Mouse (Mus musculus) left cerebral cortex, adult 2 months (tissue): ENCODE data around the gene Zfp750. TPM values are rescaled to one million over a fixed set of nuclear protein-coding genes. Genes with fewer than 3 reads are reported as not detected.

Experiments
- DNase-seq, 2 experiments: peaks; one replicate each; pipeline ENCODE4 v3.0.0; 2021 to 2022; ENCODE audit warnings: low spot score in 2 of 2, mixed read lengths in 1 of 2; ENCODE audit errors: extremely low spot score in 1 of 2
- H3K27ac ChIP-seq: fragments of 200-600 bp; 2 replicates; pipeline ENCODE4 v1.8.1; 2022
- H3K4me3 ChIP-seq: fragments of 200-600 bp; 2 replicates; pipeline ENCODE4 v1.8.1; 2022
- CTCF ChIP-seq: fragments of 200-600 bp; IDR thresholded peaks from 2 replicates; pipeline ENCODE4 v1.8.1; 2022; ENCODE audit warnings: antibody characterized with exemption, mild to moderate bottlenecking, moderate library complexity
- intact Hi-C: fragments of 180-260 bp; cut with DNase I; formaldehyde crosslinking; loops from one replicate; pipeline ENCODE4 v1.15.1; 2025
- total RNA-seq, 2 experiments: library from RNA; stranded (reverse); gene quantifications; 2 replicates each; pipeline ENCODE4 v1.2.3; 2021

The Zfp750 gene
- total RNA-seq, 2 experiments from 2014 or later = 0.09 to 0.16 TPM

DNA sequence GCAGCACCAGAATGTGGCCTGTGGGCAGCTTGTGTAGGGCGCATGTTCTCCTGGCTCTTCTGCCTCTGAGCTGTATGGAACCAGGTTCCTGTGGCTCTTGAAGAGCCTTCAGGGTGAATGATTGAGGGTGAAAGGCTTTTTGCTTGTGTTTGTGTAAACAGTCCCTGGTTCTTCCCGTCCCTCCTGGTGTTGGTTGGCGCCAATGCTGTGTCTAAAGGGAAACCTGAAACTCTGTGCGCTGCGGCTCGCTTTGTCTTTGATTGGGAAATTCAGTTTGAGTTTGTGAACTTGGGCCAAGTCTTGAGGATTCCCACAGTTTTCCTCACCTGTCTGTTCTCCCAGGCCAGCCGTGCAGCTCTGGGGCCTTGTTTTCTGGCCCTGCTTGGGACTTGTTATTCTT lies 5.1 kb upstream of the Zfp750 start:
- intact Hi-C loops = no loop called here
- TF ChIP-seq CTCF = no peak
- H3K27ac ChIP-seq = no peak overlapping the region
- no peak overlapping the region for H3K4me3 ChIP-seq
- no peak for DNase-seq

DNA sequence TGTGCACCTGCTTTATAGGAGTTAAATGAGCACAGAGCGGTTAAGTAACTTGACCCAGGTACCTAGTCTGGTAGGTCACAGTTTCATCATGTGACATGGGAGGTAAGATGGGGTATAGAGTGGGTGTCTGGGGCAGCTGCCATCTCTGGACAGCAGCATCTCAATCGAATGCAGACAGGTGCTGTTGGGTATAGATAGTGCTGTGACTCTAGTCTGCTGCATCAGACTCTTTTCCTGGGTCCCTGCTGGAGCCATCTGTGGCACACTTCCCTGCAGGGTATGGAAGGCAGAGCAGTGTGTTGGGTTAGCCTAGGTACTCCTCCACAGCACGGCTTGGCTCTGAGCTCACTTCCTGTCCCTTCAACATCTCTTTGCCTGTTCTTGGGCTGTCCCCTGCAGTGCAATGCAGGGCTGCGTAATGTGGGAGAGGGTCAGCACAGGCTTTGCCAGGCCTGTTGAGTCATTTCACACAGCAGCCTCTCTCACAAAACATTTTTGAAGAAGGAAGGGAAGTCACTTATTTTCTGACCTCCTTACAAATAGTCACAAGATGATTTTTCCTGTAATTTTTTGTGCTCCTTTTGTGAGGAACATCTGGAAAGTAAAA lies 3.1 kb upstream of the Zfp750 start:
- Histone ChIP-seq H3K27ac (no peak overlapping the region), H3K4me3 (no peak overlapping the region)
- TF ChIP-seq CTCF = no peak
- DNase-seq = no peak
- intact Hi-C loops = no loop called here

DNA sequence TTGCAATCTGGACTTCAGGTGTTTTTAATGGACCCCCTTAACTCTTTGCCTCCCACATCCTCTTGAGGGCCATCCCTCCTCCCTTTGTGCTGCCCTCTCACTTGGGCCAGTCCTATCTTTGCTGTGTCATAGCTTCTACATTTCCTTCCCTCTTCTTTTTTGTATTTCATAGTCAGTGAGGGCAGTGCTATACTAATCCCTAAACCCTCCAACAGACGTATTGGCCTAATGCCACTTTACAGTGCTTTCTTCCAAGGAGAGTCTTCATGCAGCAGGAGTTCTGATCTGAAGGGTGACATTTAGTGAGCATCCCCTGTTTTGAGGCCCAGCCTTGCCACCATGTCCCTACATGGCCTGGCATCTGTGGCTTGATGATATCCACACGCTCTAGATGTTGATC lies 1.6 kb upstream of the Zfp750 start:
- no peak for DNase-seq
- Histone ChIP-seq H3K4me3 (no peak overlapping the region), H3K27ac (no peak overlapping the region)
- TF ChIP-seq CTCF = no peak
- intact Hi-C loops = no loop called here

DNA sequence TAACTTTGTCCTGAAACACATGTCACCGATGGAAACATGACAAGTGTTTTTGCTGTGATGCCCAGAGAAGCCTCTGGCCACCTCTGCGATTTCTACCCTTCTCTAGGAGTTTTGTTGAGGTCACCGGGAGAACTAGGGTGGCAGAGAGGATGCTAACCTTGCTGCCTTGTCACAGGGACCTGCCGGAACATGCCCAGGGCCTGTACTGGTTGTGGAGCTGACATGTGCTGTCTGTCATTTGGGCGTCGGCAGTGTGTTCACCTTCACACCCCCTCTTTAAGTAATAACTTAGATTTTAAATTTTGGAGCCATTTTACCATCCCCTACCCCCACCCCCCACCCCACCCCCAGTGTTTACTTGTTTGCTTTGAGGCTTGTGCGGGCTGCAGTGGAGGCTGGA lies 570 bp upstream of the Zfp750 start:
- TF ChIP-seq CTCF = no peak
- Histone ChIP-seq H3K27ac (no peak overlapping the region), H3K4me3 (no peak overlapping the region)
- intact Hi-C loops = no loop called here
- no peak for DNase-seq

DNA sequence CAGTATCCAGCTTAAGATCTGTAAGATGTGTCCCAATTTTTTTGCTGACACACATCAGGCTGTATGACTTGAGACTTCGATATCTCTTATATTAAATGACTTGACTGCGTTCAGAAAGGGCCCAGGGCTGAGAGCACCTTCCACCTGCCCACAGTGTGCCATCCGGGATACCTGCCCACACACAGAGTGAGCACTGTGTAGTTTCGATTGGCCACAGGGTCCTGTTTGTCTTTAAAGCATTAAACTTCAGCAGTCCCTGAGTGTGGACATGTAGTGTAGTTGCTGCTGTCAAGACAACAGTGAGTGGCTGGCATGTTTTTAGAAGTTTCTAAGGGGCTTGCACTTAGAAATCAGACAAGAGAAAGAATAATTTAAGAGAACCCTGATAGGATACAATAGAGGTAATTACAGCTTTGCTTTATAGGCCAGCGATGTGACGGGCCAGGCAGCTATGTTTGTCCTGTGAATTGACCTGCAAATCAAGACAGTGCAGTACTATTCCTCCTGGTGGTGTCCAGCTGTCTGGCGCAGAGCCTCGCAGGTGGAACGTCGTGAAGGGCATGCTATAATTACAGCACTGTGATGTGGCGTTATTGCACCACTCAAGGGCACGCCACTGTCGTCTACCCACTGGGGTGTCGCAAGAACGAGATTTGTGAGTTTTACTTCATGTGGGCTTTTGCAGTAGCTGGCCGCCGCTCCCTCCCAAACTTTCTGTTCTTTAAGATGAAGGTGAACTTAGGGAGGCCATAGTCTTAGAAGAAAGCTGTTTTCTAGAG lies 1.3 kb downstream of the Zfp750 start:
- H3K27ac ChIP-seq = no peak overlapping the region
- intact Hi-C loops = no loop called here
- TF ChIP-seq CTCF = no peak
- no peak overlapping the region for H3K4me3 ChIP-seq
- DNase-seq = no peak

DNA sequence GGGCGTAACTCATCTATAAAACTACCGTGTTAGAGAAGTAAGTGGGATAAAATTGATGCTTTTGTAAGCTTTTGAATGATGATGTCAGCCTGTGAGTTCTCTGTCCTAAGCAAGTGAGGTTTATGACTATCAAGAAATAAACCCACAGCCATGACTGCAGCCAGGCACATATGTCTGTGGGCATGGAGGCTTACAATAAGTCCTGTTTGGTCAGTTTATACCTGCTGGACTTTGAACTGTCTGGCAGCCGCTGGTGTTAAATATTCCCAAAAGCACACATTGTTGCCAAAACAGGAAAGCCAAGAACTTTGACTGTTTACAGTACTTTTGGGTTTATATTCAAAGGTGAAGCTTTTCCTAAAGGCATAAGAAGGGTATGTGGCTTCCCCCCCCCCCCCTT lies 2.2 kb downstream of the Zfp750 start:
- intact Hi-C loops = no loop called here
- H3K4me3 ChIP-seq = no peak overlapping the region
- no peak for TF ChIP-seq CTCF
- H3K27ac ChIP-seq = no peak overlapping the region
- DNase-seq = no peak

DNA sequence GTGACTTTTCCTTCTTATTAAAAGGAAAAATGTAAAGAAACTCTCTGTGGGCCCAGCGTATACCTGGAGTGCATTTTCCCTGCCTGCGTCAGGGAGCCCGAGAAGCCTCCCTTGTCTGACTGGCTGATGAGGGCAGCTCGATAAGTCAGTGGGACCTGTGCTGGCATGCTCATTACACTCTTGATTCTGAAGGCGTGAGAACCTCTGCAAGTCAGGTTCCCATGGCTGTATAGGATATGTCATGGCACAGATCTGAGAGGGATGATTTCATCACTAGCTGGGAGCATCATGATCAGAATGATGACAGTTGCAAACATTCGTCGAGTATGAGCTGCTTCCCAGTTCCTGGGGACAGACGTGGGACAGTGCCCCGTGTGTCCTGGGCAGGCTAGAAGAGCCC lies 3.1 kb downstream of the Zfp750 start:
- intact Hi-C loops = no loop called here
- no peak for DNase-seq
- TF ChIP-seq CTCF = no peak

DNA sequence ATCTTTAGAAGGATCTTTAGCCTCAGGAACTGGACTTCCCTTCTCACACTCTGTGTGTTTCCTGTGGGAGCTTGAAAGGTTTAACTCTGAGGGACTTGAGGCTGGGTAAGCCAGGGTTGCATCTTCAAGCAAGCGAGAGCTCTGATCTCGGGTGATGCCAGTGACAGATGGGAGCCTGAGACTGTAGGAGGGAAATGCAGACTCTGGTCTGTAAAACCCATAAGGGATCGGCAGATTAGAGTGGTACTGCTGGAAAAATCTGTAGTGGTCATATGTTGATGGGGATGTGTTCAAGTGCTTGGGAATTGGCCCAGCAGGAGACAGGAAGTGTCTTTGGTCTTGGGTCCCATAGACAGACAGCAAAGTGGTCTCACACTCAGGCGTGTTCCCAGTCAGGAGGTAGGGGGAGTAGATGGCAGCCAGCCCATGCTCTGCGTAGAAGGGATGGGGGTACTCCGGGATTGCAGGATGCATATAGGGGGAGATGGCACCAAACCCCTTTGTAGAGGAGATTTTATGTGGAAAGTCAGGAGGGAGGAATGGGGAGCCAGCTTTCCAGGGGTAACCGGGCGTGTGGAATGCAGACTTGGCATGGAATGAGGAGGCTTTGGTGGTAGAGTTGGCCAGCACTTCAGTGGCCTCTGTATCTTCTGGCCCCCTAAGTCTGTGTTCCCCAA lies 6.1 kb downstream of the Zfp750 start:
- H3K4me3 ChIP-seq = no peak overlapping the region

More for the DNA sequence above, 3.1 kb downstream of the Zfp750 start:
- Histone ChIP-seq H3K4me3 (no peak overlapping the region), H3K27ac (no peak overlapping the region)

DNA sequence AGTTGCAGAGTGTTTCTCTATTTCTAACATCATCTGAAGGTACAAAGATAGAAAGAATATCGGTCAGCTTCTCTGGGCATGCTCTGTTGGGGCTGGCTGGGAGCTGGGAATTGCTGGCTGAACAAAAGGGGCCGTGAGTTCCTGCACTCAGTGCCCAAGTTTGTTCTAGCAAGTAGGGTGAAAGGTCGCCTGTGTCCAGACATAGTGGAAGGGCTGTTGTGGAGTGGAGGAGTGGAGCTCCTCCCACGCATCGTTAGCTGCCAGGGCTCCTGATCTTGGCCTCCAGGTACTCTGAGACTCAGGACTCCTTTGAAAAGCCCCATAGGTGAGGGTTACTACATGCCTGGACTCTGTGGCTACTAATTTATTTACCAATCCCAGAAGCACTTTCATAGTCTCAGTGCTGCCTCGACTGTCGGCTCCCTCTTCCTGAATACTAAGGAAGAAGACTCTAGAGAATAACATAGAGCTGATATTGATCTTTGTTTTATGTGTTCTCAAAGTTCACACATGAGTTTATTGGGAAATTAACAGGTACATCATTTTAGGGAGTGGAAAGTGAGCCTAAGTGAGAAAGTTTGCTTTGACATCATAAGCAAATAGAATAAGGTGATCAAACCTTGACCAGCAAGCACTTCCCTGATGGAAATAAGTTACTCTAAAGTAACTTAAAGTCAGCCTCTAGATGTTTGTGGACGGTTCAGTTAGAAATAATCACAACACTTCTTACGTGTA lies 8.5 kb downstream of the Zfp750 start:
- H3K4me3 ChIP-seq = no peak overlapping the region
- DNase-seq = no peak
- intact Hi-C loops = no loop called here
- no peak overlapping the region for H3K27ac ChIP-seq
- TF ChIP-seq CTCF = no peak

More for the DNA sequence above, 6.1 kb downstream of the Zfp750 start:
- intact Hi-C loops = no loop called here
- no peak for TF ChIP-seq CTCF
- H3K27ac ChIP-seq = no peak overlapping the region
- no peak for DNase-seq

DNA sequence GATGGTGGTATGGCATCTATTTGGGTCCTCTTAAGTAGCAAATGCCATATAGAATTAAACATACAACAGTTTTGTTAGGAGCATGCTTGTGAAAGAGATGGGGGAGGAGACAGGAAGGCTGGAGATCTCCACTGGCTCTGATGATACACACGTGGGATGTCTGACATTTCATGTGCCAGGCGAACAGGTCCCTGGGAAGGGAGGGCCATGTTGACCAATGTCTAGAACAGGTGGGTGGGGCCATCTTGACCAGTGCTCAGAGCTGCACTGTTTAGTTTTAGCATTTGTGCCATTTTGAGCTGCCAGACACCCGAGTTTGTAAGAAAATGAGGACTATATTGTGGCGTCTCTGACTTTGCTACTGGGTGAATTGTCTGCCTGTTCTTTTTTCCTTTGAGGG lies 10.7 kb downstream of the Zfp750 start:
- TF ChIP-seq CTCF = no peak
- intact Hi-C loops = no loop called here
- no peak for DNase-seq
- H3K27ac ChIP-seq = no peak overlapping the region
- no peak overlapping the region for H3K4me3 ChIP-seq

DNA sequence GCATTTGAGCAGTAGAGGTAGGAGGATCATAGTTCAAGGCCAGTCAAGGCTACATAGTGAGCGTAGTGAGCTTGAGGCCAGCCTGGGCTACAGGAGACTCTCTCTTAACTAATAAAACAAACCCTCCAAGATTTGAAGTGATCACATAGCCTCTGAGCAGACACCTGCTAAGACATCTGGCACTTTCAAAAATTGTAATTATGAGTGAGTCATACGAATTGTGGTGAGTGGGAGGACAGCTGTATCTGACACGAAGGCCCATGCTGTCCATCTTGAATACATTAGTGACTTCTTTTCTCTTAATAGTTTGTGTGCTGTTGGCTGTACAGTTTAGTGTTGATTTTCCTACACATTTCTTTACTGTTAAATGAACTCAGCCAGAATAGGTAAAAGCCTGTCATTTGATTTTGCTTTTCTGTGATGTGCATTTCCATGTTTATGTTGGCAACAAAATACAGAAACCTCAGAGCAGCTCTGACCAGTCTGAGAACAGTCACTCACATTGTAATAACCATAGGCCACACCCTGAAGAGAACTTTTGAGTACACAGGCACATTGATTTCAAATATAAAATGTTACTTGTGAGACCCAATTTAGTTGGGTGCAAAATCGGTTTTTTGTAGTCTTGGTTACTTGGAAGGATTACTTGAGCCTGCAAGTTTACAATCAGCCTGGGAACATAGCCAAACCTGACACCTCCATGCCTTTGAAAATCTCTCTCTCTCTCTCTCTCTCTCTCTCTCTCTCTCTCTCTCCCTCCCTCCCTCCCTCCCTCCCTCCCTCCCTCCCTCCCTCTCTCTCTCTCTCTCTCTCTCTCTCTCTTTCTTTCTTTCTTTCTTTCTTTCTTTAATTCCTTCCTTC lies 16.9 kb downstream of the Zfp750 start:
- Histone ChIP-seq H3K4me3 (no peak overlapping the region), H3K27ac (no peak overlapping the region; the same call in 1 of the 2 replicates)
- intact Hi-C loops = no loop called here
- DNase-seq = no peak
- TF ChIP-seq CTCF = no peak
